In the genomic region with DNA sequence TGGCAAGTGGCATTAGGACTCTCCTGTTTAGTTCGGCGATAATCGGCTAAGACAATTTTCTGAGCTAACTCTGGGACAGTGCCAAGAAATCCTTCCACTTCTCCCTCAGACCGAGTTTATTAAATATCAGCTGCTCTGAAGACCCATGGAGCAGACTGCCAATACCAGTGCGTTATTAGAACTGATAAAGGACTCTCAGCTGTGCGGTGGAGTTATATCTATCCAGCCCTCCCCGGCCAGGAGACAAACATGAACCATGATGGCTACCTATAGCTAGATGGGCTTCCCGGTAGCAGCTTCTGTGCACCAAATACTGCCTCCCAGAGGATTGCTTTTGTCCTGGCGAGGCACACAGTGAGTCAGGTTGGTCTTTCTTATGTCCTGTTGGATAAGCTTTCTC, we compare ENCODE assay signal across 27 mouse cellular contexts.
A peak's percentile ranks its signal among the peaks of the same experiment; 100 is the strongest.
DNase-seq lines count a peak whose midpoint lies in the region; ATAC-seq and TF ChIP-seq lines count a peak whose summit lies in the region.
"Had no signal": no experiment of that assay in that cellular context is flagged by ENCODE, and none has a peak within 500 bp of the region (broad histone marks: within the 10 kb centered on the region; RNA-seq: fewer than 3 reads in every experiment).

No protein-coding gene starts in this region.

- no peaks in the 10 kb centered on the region for H3K36me3 ChIP-seq in embryonic facial prominence, embryonic 14.5 days (ENCODE audit: control insufficient read depth, insufficient read depth, low read length)
- H3K36me3 ChIP-seq in embryonic facial prominence, embryonic 10.5 days (replicated peaks): no peaks in the 10 kb centered on the region
- H3K36me3 ChIP-seq in intestine, postnatal 0 days (ENCODE audit: control insufficient read depth, insufficient read depth): no peaks in the 10 kb centered on the region
- H3K36me3 ChIP-seq in intestine, embryonic 16.5 days (ENCODE audit: control insufficient read depth, insufficient read depth, low read length): no peaks in the 10 kb centered on the region
- no peaks in the 10 kb centered on the region for H3K36me3 ChIP-seq in stomach, postnatal 0 days (ENCODE audit: control insufficient read depth, insufficient read depth, low read length)
- H3K36me3 ChIP-seq in kidney, embryonic 16.5 days (ENCODE audit: insufficient read depth, low read length): no peaks in the 10 kb centered on the region
- H3K36me3 ChIP-seq: G1E; limb, embryonic 13.5 days; liver, embryonic 13.5 days; midbrain, embryonic 15.5 days; stomach, embryonic 15.5 days had no signal

- WGBS in embryonic facial prominence, embryonic 14.5 days: 67% methylated on average over 9 of the region's 9 CpGs
- WGBS in embryonic facial prominence, embryonic 10.5 days: 86% methylated on average over 9 of the region's 9 CpGs
- WGBS in intestine, postnatal 0 days: 60% methylated on average over 9 of the region's 9 CpGs
- 55% methylated on average over 9 of the region's 9 CpGs for WGBS in intestine, embryonic 16.5 days
- 48% methylated on average over 9 of the region's 9 CpGs for WGBS in stomach, postnatal 0 days
- WGBS in kidney, embryonic 16.5 days: 76% methylated on average over 9 of the region's 9 CpGs

- peak; percentile 41 for DNase-seq in embryonic facial prominence, embryonic 14.5 days (ENCODE audit: low spot score)
- DNase-seq in embryonic facial prominence, embryonic 10.5 days (ENCODE audit: low spot score): no peak
- DNase-seq in retina, postnatal 7 days (ENCODE audit: low read depth, low spot score): peak; percentile 25
- no peak for DNase-seq in retina, embryonic 14.5 days (ENCODE audit: low spot score)
- DNase-seq in stomach, postnatal 0 days (ENCODE audit: low spot score): no peak
- DNase-seq: adrenal gland, adult 2 months; cerebellum, adult 8-10 months; cerebellum, postnatal 25 days; gastrocnemius, postnatal 10 days; heart, postnatal 14 days; kidney, adult 11 months; kidney, postnatal 25 days; liver, embryonic 13.5 days; lung, adult 2 months; lung, postnatal 4 days; right cerebral cortex, postnatal 25 days; thymus, postnatal 14 days had no signal

- H3K27ac ChIP-seq in embryonic facial prominence, embryonic 14.5 days (replicated peaks; ENCODE audit: low read depth, low read length): no peak overlapping the region
- H3K27ac ChIP-seq in embryonic facial prominence, embryonic 10.5 days (replicated peaks): no peak overlapping the region
- H3K27ac ChIP-seq in intestine, postnatal 0 days (ENCODE audit: low read depth, low read length): no peak overlapping the region
- no peak overlapping the region for H3K27ac ChIP-seq in intestine, embryonic 16.5 days (ENCODE audit: low read length)
- H3K27ac ChIP-seq in stomach, postnatal 0 days (replicated peaks): no peak overlapping the region
- H3K27ac ChIP-seq in kidney, embryonic 16.5 days (ENCODE audit: low read length): no peak overlapping the region
- H3K27ac ChIP-seq: left cerebral cortex, adult 2 months; limb, embryonic 13.5 days; liver, embryonic 13.5 days; midbrain, embryonic 15.5 days; stomach, embryonic 15.5 days had no signal

- no peaks in the 10 kb centered on the region for H3K4me1 ChIP-seq in embryonic facial prominence, embryonic 14.5 days (ENCODE audit: control insufficient read depth, insufficient read depth, low read length)
- H3K4me1 ChIP-seq in embryonic facial prominence, embryonic 10.5 days: peaks cover 12% of the 10 kb centered on the region; the same call in 1 of the 2 replicates
- no peaks in the 10 kb centered on the region for H3K4me1 ChIP-seq in intestine, postnatal 0 days (replicated peaks; ENCODE audit: control insufficient read depth, insufficient read depth, low read length)
- 0 out of 2 replicates have a peak, but pooled peaks cover 4% of the 10 kb centered on the region for H3K4me1 ChIP-seq in intestine, embryonic 16.5 days (ENCODE audit: control insufficient read depth, insufficient read depth, low read length)
- H3K4me1 ChIP-seq in stomach, postnatal 0 days (replicated peaks; ENCODE audit: control insufficient read depth, insufficient read depth): no peaks in the 10 kb centered on the region
- H3K4me1 ChIP-seq in kidney, embryonic 16.5 days (ENCODE audit: insufficient read depth, low read length): peaks cover 11% of the 10 kb centered on the region; the same call in 1 of the 2 replicates
- H3K4me1 ChIP-seq: limb, embryonic 13.5 days; midbrain, embryonic 15.5 days had no signal

- no peak overlapping the region for H3K4me2 ChIP-seq in embryonic facial prominence, embryonic 14.5 days (ENCODE audit: low read depth, low read length)
- no peak overlapping the region for H3K4me2 ChIP-seq in intestine, postnatal 0 days (replicated peaks; ENCODE audit: low read depth)
- no peak overlapping the region for H3K4me2 ChIP-seq in intestine, embryonic 16.5 days (ENCODE audit: low read depth, low read length)
- no peak overlapping the region for H3K4me2 ChIP-seq in stomach, postnatal 0 days (replicated peaks; ENCODE audit: low read depth)
- H3K4me2 ChIP-seq in kidney, embryonic 16.5 days (replicated peaks; ENCODE audit: low read depth, low read length): no peak overlapping the region
- H3K4me2 ChIP-seq: limb, embryonic 13.5 days; liver, embryonic 13.5 days; midbrain, embryonic 15.5 days; stomach, embryonic 15.5 days had no signal

- TF ChIP-seq EP300 in stomach, postnatal 0 days (optimal IDR thresholded peaks at IDR 0.05): no peak

- no peaks in the 10 kb centered on the region for H3K9me3 ChIP-seq in embryonic facial prominence, embryonic 14.5 days (ENCODE audit: control insufficient read depth, low read length)
- 0 out of 2 replicates have a peak, but pooled peaks cover 3% of the 10 kb centered on the region for H3K9me3 ChIP-seq in embryonic facial prominence, embryonic 10.5 days
- H3K9me3 ChIP-seq in intestine, postnatal 0 days (ENCODE audit: control insufficient read depth): no peaks in the 10 kb centered on the region
- no peaks in the 10 kb centered on the region for H3K9me3 ChIP-seq in intestine, embryonic 16.5 days (ENCODE audit: control insufficient read depth, low read length)
- H3K9me3 ChIP-seq in stomach, postnatal 0 days (ENCODE audit: control insufficient read depth, low read length): no peaks in the 10 kb centered on the region
- H3K9me3 ChIP-seq in kidney, embryonic 16.5 days (ENCODE audit: low read length): 0 out of 2 replicates have a peak, but pooled peaks cover 3% of the 10 kb centered on the region
- H3K9me3 ChIP-seq: G1E; limb, embryonic 13.5 days; liver, embryonic 13.5 days; midbrain, embryonic 15.5 days; stomach, embryonic 15.5 days had no signal

- no peak overlapping the region for H3K9ac ChIP-seq in embryonic facial prominence, embryonic 14.5 days (ENCODE audit: low read depth, low read length)
- H3K9ac ChIP-seq in intestine, postnatal 0 days (ENCODE audit: low read depth, low read length): no peak overlapping the region
- H3K9ac ChIP-seq in intestine, embryonic 16.5 days (ENCODE audit: low read depth, low read length): no peak overlapping the region
- H3K9ac ChIP-seq in stomach, postnatal 0 days (ENCODE audit: low read length): no peak overlapping the region
- no peak overlapping the region for H3K9ac ChIP-seq in kidney, embryonic 16.5 days (replicated peaks; ENCODE audit: low read length)
- H3K9ac ChIP-seq: limb, embryonic 13.5 days; liver, embryonic 13.5 days; midbrain, embryonic 15.5 days; stomach, embryonic 15.5 days had no signal

- H3K27me3 ChIP-seq in embryonic facial prominence, embryonic 14.5 days (replicated peaks; ENCODE audit: control insufficient read depth, insufficient read depth, low read length): no peaks in the 10 kb centered on the region
- H3K27me3 ChIP-seq in embryonic facial prominence, embryonic 10.5 days (replicated peaks; ENCODE audit: low read depth, poor library complexity, severe bottlenecking): 0 out of 2 replicates have a peak, but pooled peaks cover 6% of the 10 kb centered on the region
- no peaks in the 10 kb centered on the region for H3K27me3 ChIP-seq in intestine, postnatal 0 days (replicated peaks; ENCODE audit: control insufficient read depth, insufficient read depth, low read length)
- H3K27me3 ChIP-seq in intestine, embryonic 16.5 days (replicated peaks; ENCODE audit: control insufficient read depth, insufficient read depth, low read length): no peaks in the 10 kb centered on the region
- no peaks in the 10 kb centered on the region for H3K27me3 ChIP-seq in stomach, postnatal 0 days (ENCODE audit: control insufficient read depth, insufficient read depth, low read length)
- no peaks in the 10 kb centered on the region for H3K27me3 ChIP-seq in kidney, embryonic 16.5 days (ENCODE audit: insufficient read depth, low read length)
- H3K27me3 ChIP-seq: CH12.LX; limb, embryonic 13.5 days; liver, embryonic 13.5 days; midbrain, embryonic 15.5 days; stomach, embryonic 15.5 days had no signal

- no peak overlapping the region for H3K4me3 ChIP-seq in embryonic facial prominence, embryonic 14.5 days (ENCODE audit: low read depth, low read length)
- H3K4me3 ChIP-seq in embryonic facial prominence, embryonic 10.5 days: no peak overlapping the region
- H3K4me3 ChIP-seq in intestine, postnatal 0 days (ENCODE audit: low read depth, low read length): no peak overlapping the region
- no peak overlapping the region for H3K4me3 ChIP-seq in intestine, embryonic 16.5 days (ENCODE audit: low read length)
- no peak overlapping the region for H3K4me3 ChIP-seq in stomach, postnatal 0 days (ENCODE audit: low read depth, low read length)
- H3K4me3 ChIP-seq in kidney, embryonic 16.5 days (ENCODE audit: low read length): no peak overlapping the region
- H3K4me3 ChIP-seq: left cerebral cortex, adult 2 months; limb, embryonic 13.5 days; liver, embryonic 13.5 days; midbrain, embryonic 15.5 days; stomach, embryonic 15.5 days had no signal

- no peak for ATAC-seq in embryonic facial prominence, embryonic 14.5 days (ENCODE audit: low read depth)
- ATAC-seq in intestine, postnatal 0 days: no peak
- no peak for ATAC-seq in intestine, embryonic 16.5 days
- ATAC-seq in stomach, postnatal 0 days (ENCODE audit: low FRiP score, low TSS enrichment): no peak
- ATAC-seq in kidney, embryonic 16.5 days (ENCODE audit: low FRiP score, low TSS enrichment): no peak
- ATAC-seq: activated CD4-positive, CD25-positive, alpha-beta regulatory T cell, adult 4 months; midbrain, embryonic 15.5 days had no signal

- 0 out of 2 replicates have a peak, but pooled peaks have one; percentile 14 for TF ChIP-seq CTCF in intestine, postnatal 0 days (IDR thresholded peaks at IDR 0.05; ENCODE audit: low read depth)
- TF ChIP-seq CTCF in stomach, postnatal 0 days (IDR thresholded peaks at IDR 0.05; ENCODE audit: low read depth): peak; percentile 2; the same call in 1 of the 2 replicates

Comparison
In these comparisons a context has a peak if more than half of its experiments do, and no peak if none do; other contexts are left out.
1. DNase-seq: peak in embryonic facial prominence, embryonic 14.5 days (single experiment) and retina, postnatal 7 days (single experiment); none in embryonic facial prominence, embryonic 10.5 days (single experiment), retina, embryonic 14.5 days (single experiment) and stomach, postnatal 0 days (single experiment).